Mouse (Mus musculus): Measurements from ENCODE around the gene Tas1r2. TPM values are rescaled to one million over a fixed set of nuclear protein-coding genes. Genes with fewer than 3 reads are reported as not detected.

Gene Tas1r2
- polyA plus RNA-seq, 1 experiment, result not detected

- Histone ChIP-seq H3K9me3 (ENCODE audit: control insufficient read depth, low read length) (no peaks in the 10 kb centered on the region), H3K27me3 (ENCODE audit: control insufficient read depth) (no peaks in the 10 kb centered on the region), H3K4me1 (ENCODE audit: control insufficient read depth) (peaks cover 7% of the 10 kb centered on the region; the same call in 1 of the 2 replicates), H3K4me3 (replicated peaks) (no peak overlapping the region), H3K36me3 (ENCODE audit: control insufficient read depth) (peaks cover 14% of the 10 kb centered on the region)
- no peak for TF ChIP-seq TAL1 (IDR thresholded peaks at IDR 0.05; ENCODE audit: low read length)
Measured at GRCm38 (mm10) chr4:139631569-139632253, 21.6 kb upstream of the Tas1r2 start.

- Histone ChIP-seq H3K9me3 (ENCODE audit: control insufficient read depth, low read length) (no peaks in the 10 kb centered on the region), H3K4me3 (replicated peaks) (no peak overlapping the region), H3K27me3 (ENCODE audit: control insufficient read depth) (no peaks in the 10 kb centered on the region), H3K4me1 (ENCODE audit: control insufficient read depth) (peaks cover 7% of the 10 kb centered on the region; the same call in 1 of the 2 replicates), H3K36me3 (ENCODE audit: control insufficient read depth) (peaks cover 19% of the 10 kb centered on the region)
- TF ChIP-seq TAL1 (IDR thresholded peaks at IDR 0.05; ENCODE audit: low read length), result no peak
- TF ChIP-seq GATA1 (IDR thresholded peaks at IDR 0.05; ENCODE audit: low read length), result no peak
Measured at GRCm38 (mm10) chr4:139632254-139632580, 21.1 kb upstream of the Tas1r2 start.

DNA sequence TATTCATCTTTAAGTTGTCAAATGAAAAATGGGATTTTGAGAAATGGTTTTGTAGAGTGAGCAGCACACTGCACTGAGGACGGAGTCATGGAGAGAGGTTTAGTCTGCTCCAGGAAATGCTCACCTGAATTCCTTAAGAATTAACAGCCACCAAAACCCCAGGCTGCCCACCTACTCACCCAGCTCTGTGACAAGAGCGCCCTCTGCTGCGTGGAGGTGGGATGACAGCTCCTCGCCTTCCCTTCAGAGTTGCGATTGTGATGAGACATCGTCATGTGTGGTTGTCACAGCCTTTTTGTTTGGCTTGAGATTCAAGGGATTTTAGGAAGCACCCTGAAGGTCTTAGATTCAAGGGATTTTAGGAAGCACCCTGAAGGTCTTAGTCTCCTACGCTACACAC is 17.0 kb upstream of the Tas1r2 start:
- peaks cover 30% of the 10 kb centered on the region for H3K36me3 ChIP-seq (ENCODE audit: control insufficient read depth)
- no peak overlapping the region for H3K4me3 ChIP-seq (replicated peaks)
- H3K27me3 ChIP-seq (ENCODE audit: control insufficient read depth), result peaks cover 1% of the 10 kb centered on the region
- H3K4me1 ChIP-seq (ENCODE audit: control insufficient read depth), result no peaks in the 10 kb centered on the region; the same call in 1 of the 2 replicates
- H3K9me3 ChIP-seq (ENCODE audit: control insufficient read depth, low read length), result no peaks in the 10 kb centered on the region
- TF ChIP-seq GATA1 (IDR thresholded peaks at IDR 0.05; ENCODE audit: low read length), result no peak
- TF ChIP-seq TAL1 (IDR thresholded peaks at IDR 0.05; ENCODE audit: low read length), result no peak

DNA sequence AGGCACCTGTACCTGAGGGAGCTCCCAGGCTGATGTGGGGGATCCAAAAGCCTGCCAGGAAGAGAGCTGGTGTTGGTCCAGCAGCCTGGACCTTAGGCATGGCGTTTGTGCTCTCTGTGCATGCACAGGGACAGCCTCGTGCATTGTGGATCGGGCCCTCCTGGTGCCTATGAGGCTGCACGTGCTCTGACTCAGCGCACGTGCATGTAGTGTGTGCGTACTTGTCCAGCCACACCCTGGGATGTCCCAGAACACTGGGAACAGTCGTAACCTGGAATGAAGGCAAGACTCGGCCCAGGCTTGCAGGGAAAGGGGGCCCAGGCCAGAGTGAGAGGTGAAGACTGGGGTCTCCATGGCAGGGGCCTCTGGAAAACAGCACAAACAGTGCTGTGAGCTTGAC is 15.5 kb upstream of the Tas1r2 start:
- peaks cover 37% of the 10 kb centered on the region for H3K36me3 ChIP-seq (ENCODE audit: control insufficient read depth)
- TF ChIP-seq GATA1 (IDR thresholded peaks at IDR 0.05; ENCODE audit: low read length), result no peak
- no peak for TF ChIP-seq TAL1 (IDR thresholded peaks at IDR 0.05; ENCODE audit: low read length)
- H3K9me3 ChIP-seq (ENCODE audit: control insufficient read depth, low read length), result no peaks in the 10 kb centered on the region
- H3K27me3 ChIP-seq (ENCODE audit: control insufficient read depth), result peaks cover 12% of the 10 kb centered on the region
- peaks cover 2% of the 10 kb centered on the region; the same call in 1 of the 2 replicates for H3K4me1 ChIP-seq (ENCODE audit: control insufficient read depth)
- no peak overlapping the region for H3K4me3 ChIP-seq (replicated peaks)

DNA sequence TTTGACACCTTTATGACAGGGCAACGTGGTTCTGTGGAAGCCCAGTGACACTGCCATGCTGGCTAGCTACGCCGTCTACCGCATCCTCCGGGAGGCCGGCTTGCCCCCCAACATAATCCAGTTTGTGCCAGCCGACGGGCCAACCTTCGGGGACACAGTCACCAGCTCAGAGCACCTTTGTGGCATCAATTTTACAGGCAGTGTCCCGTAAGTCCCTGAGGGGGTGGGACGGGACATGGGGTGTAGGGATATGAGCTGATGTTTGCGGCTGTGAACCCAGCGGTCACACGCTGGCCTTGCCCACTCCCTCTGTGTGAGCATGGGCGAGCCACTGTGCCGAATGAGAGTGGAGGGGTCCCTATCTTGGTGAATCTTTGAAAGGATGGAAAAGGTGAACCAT is 15.0 kb upstream of the Tas1r2 start:
- peaks cover 5% of the 10 kb centered on the region for H3K4me1 ChIP-seq (ENCODE audit: control insufficient read depth)
- H3K4me3 ChIP-seq (replicated peaks), result no peak overlapping the region
- H3K27me3 ChIP-seq (ENCODE audit: control insufficient read depth), result peaks cover 12% of the 10 kb centered on the region
- TF ChIP-seq GATA1 (IDR thresholded peaks at IDR 0.05; ENCODE audit: low read length) (no peak), TAL1 (IDR thresholded peaks at IDR 0.05; ENCODE audit: low read length) (no peak)
- peaks cover 40% of the 10 kb centered on the region for H3K36me3 ChIP-seq (ENCODE audit: control insufficient read depth)
- no peaks in the 10 kb centered on the region for H3K9me3 ChIP-seq (ENCODE audit: control insufficient read depth, low read length)

DNA sequence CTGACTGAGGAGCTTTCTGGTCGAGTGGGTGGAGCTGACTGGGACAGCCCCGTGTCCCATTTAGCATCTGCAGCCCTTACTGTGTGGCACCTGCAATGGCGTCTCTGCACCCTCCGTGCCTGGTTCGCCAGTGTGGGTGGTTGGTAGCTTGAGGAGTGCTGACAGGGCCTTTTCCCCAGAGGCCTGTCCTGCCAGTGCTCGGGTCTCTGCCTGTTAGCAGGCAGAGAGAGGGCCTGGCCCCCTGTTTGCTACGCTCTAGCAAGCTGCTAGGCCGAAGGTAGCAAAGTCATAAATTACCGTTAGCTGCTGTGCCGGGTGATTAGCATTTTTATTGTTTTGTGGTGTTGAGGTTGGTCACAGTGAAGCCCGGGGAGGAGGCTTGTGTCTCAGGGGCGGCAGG is 13.5 kb upstream of the Tas1r2 start:
- Histone ChIP-seq H3K9me3 (ENCODE audit: control insufficient read depth, low read length) (no peaks in the 10 kb centered on the region), H3K4me3 (replicated peaks) (no peak overlapping the region), H3K27me3 (ENCODE audit: control insufficient read depth) (peaks cover 12% of the 10 kb centered on the region), H3K4me1 (ENCODE audit: control insufficient read depth) (peaks cover 8% of the 10 kb centered on the region), H3K36me3 (ENCODE audit: control insufficient read depth) (peaks cover 46% of the 10 kb centered on the region)
- TF ChIP-seq TAL1 (IDR thresholded peaks at IDR 0.05; ENCODE audit: low read length), result no peak
- no peak for TF ChIP-seq GATA1 (IDR thresholded peaks at IDR 0.05; ENCODE audit: low read length)

- H3K4me1 ChIP-seq (ENCODE audit: control insufficient read depth), result peaks cover 8% of the 10 kb centered on the region
- peaks cover 47% of the 10 kb centered on the region for H3K36me3 ChIP-seq (ENCODE audit: control insufficient read depth)
- H3K27me3 ChIP-seq (ENCODE audit: control insufficient read depth), result peaks cover 12% of the 10 kb centered on the region
- TF ChIP-seq TAL1 (IDR thresholded peaks at IDR 0.05; ENCODE audit: low read length) (no peak), GATA1 (IDR thresholded peaks at IDR 0.05; ENCODE audit: low read length) (no peak)
- H3K9me3 ChIP-seq (ENCODE audit: control insufficient read depth, low read length), result no peaks in the 10 kb centered on the region
- no peak overlapping the region for H3K4me3 ChIP-seq (replicated peaks)
Measured at GRCm38 (mm10) chr4:139640333-139640732, 13.0 kb upstream of the Tas1r2 start.

- H3K36me3 ChIP-seq (ENCODE audit: control insufficient read depth), result peaks cover 42% of the 10 kb centered on the region
Measured at GRCm38 (mm10) chr4:139640775-139641174, 12.6 kb upstream of the Tas1r2 start.

GRCm38 (mm10) chr4:139641829-139642425 is 11.4 kb upstream of the Tas1r2 start:
- Histone ChIP-seq H3K36me3 (ENCODE audit: control insufficient read depth) (peaks cover 42% of the 10 kb centered on the region), H3K4me1 (ENCODE audit: control insufficient read depth) (peaks cover 8% of the 10 kb centered on the region), H3K4me3 (replicated peaks) (no peak overlapping the region), H3K9me3 (ENCODE audit: control insufficient read depth, low read length) (no peaks in the 10 kb centered on the region), H3K27me3 (ENCODE audit: control insufficient read depth) (peaks cover 12% of the 10 kb centered on the region)
- TF ChIP-seq GATA1 (IDR thresholded peaks at IDR 0.05; ENCODE audit: low read length) (no peak), TAL1 (IDR thresholded peaks at IDR 0.05; ENCODE audit: low read length) (no peak)

More at GRCm38 (mm10) chr4:139640775-139641174, 12.6 kb upstream of the Tas1r2 start:
- H3K4me1 ChIP-seq (ENCODE audit: control insufficient read depth), result peaks cover 8% of the 10 kb centered on the region
- H3K27me3 ChIP-seq (ENCODE audit: control insufficient read depth), result peaks cover 12% of the 10 kb centered on the region
- no peaks in the 10 kb centered on the region for H3K9me3 ChIP-seq (ENCODE audit: control insufficient read depth, low read length)
- H3K4me3 ChIP-seq (replicated peaks), result no peak overlapping the region
- TF ChIP-seq GATA1 (IDR thresholded peaks at IDR 0.05; ENCODE audit: low read length) (no peak), TAL1 (IDR thresholded peaks at IDR 0.05; ENCODE audit: low read length) (no peak)
